Mouse (Mus musculus): ENCODE measurements around the gene Sbno2.

DNA sequence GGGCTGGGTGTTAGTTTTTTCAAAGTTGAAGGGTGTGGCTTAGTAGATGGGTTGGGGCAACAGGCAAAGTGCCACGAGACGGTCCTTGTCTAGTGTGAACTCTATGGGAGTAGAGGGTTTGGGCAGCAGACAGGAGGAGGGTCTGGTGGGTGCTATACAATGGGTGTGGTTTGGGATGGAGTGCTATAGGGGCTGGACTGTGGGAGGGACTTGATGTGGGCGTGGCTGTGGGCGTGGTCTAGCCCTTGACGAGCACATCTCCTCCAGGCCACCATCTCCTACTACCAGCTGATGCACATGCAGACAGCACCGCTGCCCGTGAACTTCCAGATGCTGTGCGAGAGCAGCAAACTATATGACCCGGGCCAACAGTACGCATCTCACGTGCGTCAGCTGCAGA, 79.5 kb downstream of the Sbno2 start:
- TF ChIP-seq CTCF (conservative IDR thresholded peaks at IDR 0.05; ENCODE audit: insufficient read depth, insufficient read length, low read depth, low read length) (no peak), POLR2A (IDR thresholded peaks at IDR 0.05; ENCODE audit: low read depth, low read length) (no peak)

All from kidney, adult 2 months (tissue).